Mouse (Mus musculus) kidney, postnatal 0 days (tissue): ENCODE data around the gene Magee1. TPM values are rescaled to one million over a fixed set of nuclear protein-coding genes. Genes with fewer than 3 reads are reported as not detected.
"Not testable (repeated sequence)": the region's sequence is repeated elsewhere in the genome, so short reads cannot be mapped to it uniquely, and the experiment has no call there.

Experiments used
- ATAC-seq: fragments of 200-750 bp; cut with Nextera tagmentation; replicated peaks from 2 replicates; pipeline ENCODE4 v1.8.0; 2017; ENCODE audit warnings: low read depth, moderate number of reproducible peaks, moderate TSS enrichment, moderate library complexity; ENCODE audit not compliant: low FRiP score
- DNase-seq: peaks from one replicate; pipeline ENCODE4 v3.0.0-alpha.2; 2016; ENCODE audit warnings: low spot score
- H3K27ac ChIP-seq: fragments of 300-500 bp; sonication (generic); 2 replicates; pipeline ENCODE4 v1.5.1; 2014; ENCODE audit warnings: mild to moderate bottlenecking
- H3K27me3 ChIP-seq: fragments of 300-500 bp; sonication (generic); 2 replicates; pipeline ENCODE4 v1.6.1; 2014; ENCODE audit warnings: low read length, mixed read lengths; ENCODE audit not compliant: insufficient read depth
- H3K36me3 ChIP-seq: fragments of 300-500 bp; sonication (generic); 2 replicates; pipeline ENCODE4 v1.6.1; 2014; ENCODE audit warnings: low read length, mixed read lengths; ENCODE audit not compliant: insufficient read depth
- H3K4me1 ChIP-seq: fragments of 300-500 bp; sonication (generic); replicated peaks from 2 replicates; pipeline ENCODE4 v1.6.1; 2014; ENCODE audit warnings: antibody characterized with exemption, low read length, mixed read lengths; ENCODE audit not compliant: insufficient read depth
- H3K4me2 ChIP-seq: fragments of 300-500 bp; sonication (generic); 2 replicates; pipeline ENCODE4 v1.6.1; 2014; ENCODE audit warnings: mild to moderate bottlenecking, low read length, moderate library complexity, mixed read lengths
- H3K4me3 ChIP-seq: fragments of 300-500 bp; sonication (generic); replicated peaks from 2 replicates; pipeline ENCODE4 v1.5.1; 2014; ENCODE audit warnings: low read depth, low read length
- H3K9ac ChIP-seq: fragments of 300-500 bp; sonication (generic); 2 replicates; pipeline ENCODE4 v1.6.1; 2014; ENCODE audit warnings: low read depth, low read length
- H3K9me3 ChIP-seq: fragments of 300-500 bp; sonication (generic); replicated peaks from 2 replicates; pipeline ENCODE4 v1.6.1; 2016; ENCODE audit warnings: low read length, inconsistent platforms, mixed read lengths
- CTCF ChIP-seq: IDR thresholded peaks from 2 replicates; pipeline ENCODE4 v1.5.1; 2016; ENCODE audit warnings: antibody characterized with exemption, low read depth, mild to moderate bottlenecking, moderate library complexity
- WGBS: fragments of 180-500 bp; shearing (Covaris S2); extraction: QIAGEN DNeasy Blood & Tissue Kit; methylation state at CpG from one replicate; pipeline ENCODE4 v1.1.7; 2014; 5-methylcytosine and 5-hydroxymethylcytosine counted together
- polyA plus RNA-seq: library from polyadenylated mRNA; unstranded; fragments of >200 nt; fragmentation: Nextera tagmentation; extraction: Ambion mirVana; gene quantifications from 2 replicates; pipeline ENCODE4 v1.2.1, GENCODE M21; 2015

Gene Magee1
- polyA plus RNA-seq, 1 experiment from 2014 or later, result 8.2 TPM

DNA sequence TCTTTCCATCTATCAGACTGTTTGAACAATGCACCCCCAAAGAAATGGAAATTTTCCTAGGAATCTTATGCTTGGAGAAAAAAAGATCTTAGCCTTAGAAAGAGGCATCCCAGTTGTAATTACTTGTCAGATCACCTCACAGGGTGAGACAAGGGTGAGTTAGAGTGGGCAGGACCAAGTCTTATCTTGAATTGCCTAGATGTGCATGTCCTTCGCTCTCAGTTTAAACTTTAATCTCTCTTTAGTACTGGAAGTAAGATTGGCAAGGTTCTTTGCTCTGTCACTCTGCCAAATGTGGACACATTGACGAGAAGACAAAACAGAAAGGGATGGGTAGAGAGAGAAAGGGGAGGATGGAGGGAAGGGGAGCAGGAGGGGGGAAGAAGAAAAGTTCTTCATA, 5.2 kb upstream of the Magee1 start:
- no peak for TF ChIP-seq CTCF
- Histone ChIP-seq H3K9ac (no peak overlapping the region), H3K4me2 (no peak overlapping the region), H3K27ac (no peak overlapping the region), H3K36me3 (no peaks in the 10 kb centered on the region), H3K4me1 (no peaks in the 10 kb centered on the region), H3K4me3 (no peak overlapping the region), H3K9me3 (no peaks in the 10 kb centered on the region), H3K27me3 (no peaks in the 10 kb centered on the region)
- ATAC-seq (no peak), DNase-seq (no peak)
- 70% methylated on average over 2 of the region's 2 CpGs for WGBS

DNA sequence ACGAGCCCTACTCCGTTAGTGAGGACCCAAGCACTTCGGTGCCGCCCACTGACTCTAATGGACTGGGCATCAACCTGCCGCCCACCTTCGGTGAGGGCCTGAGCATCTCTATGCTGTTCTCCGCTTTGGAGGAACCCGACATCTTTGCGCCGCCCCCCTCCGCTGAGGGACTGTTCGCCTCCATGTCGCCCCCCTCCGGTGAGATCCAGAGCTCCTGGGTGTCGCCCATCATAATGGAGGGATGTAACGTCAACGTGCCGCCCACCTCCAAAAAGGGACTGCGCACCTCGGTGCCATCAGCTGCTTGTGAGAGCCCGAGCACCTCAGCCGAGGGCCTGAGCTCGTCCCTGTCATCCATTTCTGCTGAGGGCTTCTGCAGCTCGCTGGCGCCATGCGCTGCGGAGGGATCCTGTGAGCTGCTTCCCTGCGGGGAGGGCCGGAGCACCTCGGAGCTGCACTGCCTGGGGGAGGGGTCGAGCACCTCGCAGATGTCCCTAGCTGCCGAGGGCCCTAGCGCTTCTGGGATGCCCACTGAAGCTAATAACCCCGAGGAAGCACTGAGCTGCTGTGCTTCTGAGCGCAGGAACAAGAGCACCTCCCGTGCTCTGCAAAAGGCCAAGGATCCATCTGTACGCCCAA, 1.2 kb downstream of the Magee1 start:
- 23% methylated on average over 38 of the region's 38 CpGs for WGBS
- peak; percentile 75 for ATAC-seq

DNA sequence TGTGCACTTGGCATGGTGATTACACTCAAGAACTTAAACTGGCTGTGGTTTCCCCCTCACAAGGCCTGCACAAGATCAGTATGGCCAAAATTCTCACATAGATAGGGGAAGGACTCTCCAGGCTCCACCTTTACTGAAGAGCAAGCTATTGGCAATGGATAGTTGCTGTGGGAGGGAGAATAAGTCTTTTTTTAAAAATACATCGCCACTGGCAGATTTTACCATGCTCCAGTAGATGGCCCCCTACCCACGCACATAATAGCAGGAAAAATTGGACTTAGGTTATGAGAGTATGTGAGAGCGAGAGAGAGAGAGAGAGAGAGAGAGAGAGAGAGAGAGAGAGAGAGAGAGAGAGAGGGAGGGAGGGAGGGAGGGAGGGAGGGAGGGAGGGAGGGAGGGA, 4.7 kb downstream of the Magee1 start:
- Histone ChIP-seq H3K36me3 (no peaks in the 10 kb centered on the region), H3K4me3 (no peak overlapping the region), H3K9ac (no peak overlapping the region), H3K4me2 (no peak overlapping the region), H3K27me3 (no peaks in the 10 kb centered on the region), H3K9me3 (no peaks in the 10 kb centered on the region), H3K4me1 (no peaks in the 10 kb centered on the region), H3K27ac (no peak overlapping the region)
- DNase-seq, result peak; percentile 29
- TF ChIP-seq CTCF, result peak; percentile 53; the same call in 1 of the 2 replicates
- WGBS, result 23% methylated on average over 3 of the region's 3 CpGs
- ATAC-seq, result no peak

More for the DNA sequence above, 1.2 kb downstream of the Magee1 start:
- TF ChIP-seq CTCF, result peak; percentile 58
- H3K4me3 ChIP-seq, result peak overlapping the region; percentile 48
- DNase-seq, result peak; percentile 69
- H3K4me1 ChIP-seq, result no peaks in the 10 kb centered on the region
- no peaks in the 10 kb centered on the region for H3K36me3 ChIP-seq
- H3K27me3 ChIP-seq, result no peaks in the 10 kb centered on the region
- H3K27ac ChIP-seq, result no peak overlapping the region
- no peaks in the 10 kb centered on the region for H3K9me3 ChIP-seq
- H3K4me2 ChIP-seq, result peak overlapping the region; percentile 85
- 0 out of 2 replicates have a peak overlapping the region, but pooled peaks have one; percentile 57 for H3K9ac ChIP-seq

DNA sequence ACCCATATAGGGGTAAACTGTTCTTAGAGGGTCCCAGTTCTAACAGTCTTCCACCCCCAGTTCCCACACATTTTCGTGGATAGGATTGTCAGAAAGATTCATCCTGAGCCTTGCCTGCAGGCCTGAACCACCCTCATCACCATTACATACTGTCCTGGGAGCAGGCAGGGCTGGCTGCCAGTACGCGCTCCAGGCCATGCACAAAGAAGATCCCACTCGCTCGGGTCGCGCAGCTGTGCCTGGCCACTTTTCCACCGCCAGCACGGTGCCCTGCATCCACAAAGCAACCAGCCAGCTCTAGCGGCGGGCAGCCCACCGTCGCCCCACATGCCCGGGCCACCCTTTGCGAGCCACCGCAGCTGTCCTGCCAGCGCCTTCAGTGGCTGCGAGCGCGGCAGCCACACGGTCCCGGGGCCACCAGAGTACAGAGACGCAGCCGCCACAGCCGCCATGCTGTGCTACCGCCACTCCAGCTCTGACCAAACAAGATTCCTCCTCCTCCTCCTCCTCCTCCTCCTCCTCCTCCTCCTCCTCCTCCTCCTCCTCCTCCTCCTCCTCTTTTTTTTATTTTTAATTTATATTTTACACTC, 31.8 kb downstream of the Magee1 start:
- no peaks in the 10 kb centered on the region for H3K27me3 ChIP-seq
- no peaks in the 10 kb centered on the region for H3K9me3 ChIP-seq
- H3K4me3 ChIP-seq, result no peak overlapping the region
- H3K4me2 ChIP-seq, result no peak overlapping the region
- WGBS, result 46% methylated on average over 21 of the region's 26 CpGs
- H3K9ac ChIP-seq, result no peak overlapping the region
- H3K27ac ChIP-seq, result no peak overlapping the region
- no peaks in the 10 kb centered on the region for H3K36me3 ChIP-seq
- no peak for DNase-seq
- no peak for TF ChIP-seq CTCF
- no peak for ATAC-seq
- H3K4me1 ChIP-seq, result no peaks in the 10 kb centered on the region

DNA sequence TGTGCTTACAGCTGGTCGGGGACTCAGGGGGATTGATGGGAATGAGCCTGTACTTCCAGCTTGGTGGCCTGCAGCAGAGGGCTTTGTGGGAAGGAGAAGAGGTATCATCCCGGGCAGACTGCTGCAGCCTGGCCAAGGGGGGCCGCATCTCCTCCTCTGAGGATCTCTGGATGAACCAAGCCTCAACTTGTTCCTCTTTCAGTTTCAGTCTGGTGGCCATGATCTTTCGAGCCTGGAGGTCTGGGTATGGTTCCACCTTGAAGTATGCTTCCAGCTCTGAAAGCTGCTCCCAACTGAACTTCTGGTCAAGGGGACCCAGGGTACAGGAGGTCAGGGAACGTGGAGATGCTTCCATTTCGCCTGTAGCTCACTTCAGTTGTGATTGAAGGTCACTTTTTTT, 44.8 kb downstream of the Magee1 start:
- not testable (repeated sequence) for H3K4me2 ChIP-seq, H3K27ac ChIP-seq, H3K9me3 ChIP-seq, H3K4me3 ChIP-seq, H3K36me3 ChIP-seq, H3K4me1 ChIP-seq, DNase-seq, H3K27me3 ChIP-seq, H3K9ac ChIP-seq, ATAC-seq
- 76% methylated on average over 6 of the region's 6 CpGs for WGBS

DNA sequence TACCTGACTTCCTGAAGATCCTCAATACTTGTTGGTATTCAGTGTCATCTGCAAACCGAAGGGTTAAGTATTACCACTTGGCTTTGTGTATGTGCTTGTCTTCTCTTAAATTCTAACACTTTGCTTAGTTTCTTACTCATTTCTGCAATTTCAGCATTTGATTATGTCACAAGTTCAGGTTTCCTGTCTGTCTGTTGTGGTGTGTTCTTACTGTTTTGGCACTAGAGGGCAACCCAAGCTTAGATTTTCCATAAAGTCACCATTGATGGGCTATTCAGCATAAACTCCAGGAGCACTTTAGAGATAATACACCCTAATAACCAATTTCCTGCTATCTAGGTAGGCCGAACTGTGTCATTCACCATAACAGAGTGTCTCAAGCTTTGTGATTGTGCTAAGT, 47.0 kb downstream of the Magee1 start:
- ATAC-seq, result no peak
- peak; percentile 29 for DNase-seq
- 71% methylated on average over 2 of the region's 2 CpGs for WGBS

More for the DNA sequence above, 47.0 kb downstream of the Magee1 start:
- Histone ChIP-seq H3K4me2 (no peak overlapping the region), H3K4me3 (no peak overlapping the region), H3K9ac (no peak overlapping the region), H3K27me3 (no peaks in the 10 kb centered on the region), H3K27ac (no peak overlapping the region), H3K36me3 (no peaks in the 10 kb centered on the region), H3K9me3 (no peaks in the 10 kb centered on the region), H3K4me1 (no peaks in the 10 kb centered on the region)
- TF ChIP-seq CTCF, result peak; percentile 60

Other genes with a start within 250 kb of the Magee1 start
- 47.5 and 49.0 TPM in 2 replicates for gene Pbdc1, start 40.6 kb upstream of the Magee1 start, polyA plus RNA-seq